15 mouse cellular contexts compared by ENCODE assay signal in genomic region chr6:125434735-125435518, GRCm38 (mm10). TPM values are rescaled to one million over a fixed set of nuclear protein-coding genes. Genes with fewer than 3 reads are reported as not detected.
"Had no signal": no experiment of that assay in that cellular context is flagged by ENCODE, and none has a peak within 500 bp of the region (broad histone marks: within the 10 kb centered on the region; RNA-seq: fewer than 3 reads in every experiment).

No protein-coding gene starts in this region.

- DNase-seq: kidney, adult 8-10 months; kidney, postnatal 36 days; layer of hippocampus, adult 9-11 months; lung, adult 2 months; lung, postnatal 36 days; right cerebral cortex, postnatal 25 days; thymus, postnatal 36 days had no signal

- H3K4me3 ChIP-seq: intestine, embryonic 15.5 days; limb, embryonic 13.5 days; liver, embryonic 15.5 days; midbrain, embryonic 13.5 days; neural tube, embryonic 13.5 days had no signal

- H3K36me3 ChIP-seq: intestine, embryonic 15.5 days; limb, embryonic 13.5 days; liver, embryonic 15.5 days; midbrain, embryonic 13.5 days; neural tube, embryonic 13.5 days had no signal

- ATAC-seq: lung, postnatal 0 days; midbrain, embryonic 13.5 days had no signal

- H3K9me3 ChIP-seq: intestine, embryonic 15.5 days; limb, embryonic 13.5 days; liver, embryonic 15.5 days; midbrain, embryonic 13.5 days; neural tube, embryonic 13.5 days had no signal

- H3K27me3 ChIP-seq: intestine, embryonic 15.5 days; limb, embryonic 13.5 days; liver, embryonic 15.5 days; midbrain, embryonic 13.5 days; neural tube, embryonic 13.5 days had no signal

- H3K9ac ChIP-seq: intestine, embryonic 15.5 days; limb, embryonic 13.5 days; liver, embryonic 15.5 days; midbrain, embryonic 13.5 days; neural tube, embryonic 13.5 days had no signal

- H3K27ac ChIP-seq: intestine, embryonic 15.5 days; kidney, postnatal 0 days; limb, embryonic 13.5 days; liver, embryonic 15.5 days; midbrain, embryonic 13.5 days; neural tube, embryonic 13.5 days had no signal

RNA-seq across cellular contexts. Expression of gene Plekhg6, which starts 54.3 kb away (rescaled TPM):
- total RNA-seq: megakaryocyte progenitor cell, adult 5-6 weeks had no signal
- polyA plus RNA-seq: neural tube, embryonic 13.5 days had no signal
